Mouse (Mus musculus): ENCODE data around the gene Cntnap2.

- TF ChIP-seq CTCF (IDR thresholded peaks at IDR 0.05; ENCODE audit: low read depth) (no peak), EP300 (IDR thresholded peaks at IDR 0.05; ENCODE audit: low read depth) (no peak)
These were observed 1204.0 kb downstream of the Cntnap2 start for GRCm38 (mm10) chr6:46263171-46263570.

All from liver, postnatal 0 days (tissue).